Mouse (Mus musculus) heart, embryonic 11.5 days (tissue): ENCODE data around the gene Tecta. TPM values are rescaled to one million over a fixed set of nuclear protein-coding genes. Genes with fewer than 3 reads are reported as not detected.

Experiments used
- ATAC-seq: fragments of 200-750 bp; cut with Nextera tagmentation; replicated peaks from 2 replicates; pipeline ENCODE4 v1.8.0; 2017; ENCODE audit warnings: moderate library complexity; ENCODE audit not compliant: insufficient number of reproducible peaks, low FRiP score, low TSS enrichment
- H3K27ac ChIP-seq: fragments of 300-500 bp; sonication (generic); 2 replicates; pipeline ENCODE4 v1.5.1; 2014; ENCODE audit warnings: mild to moderate bottlenecking, low read depth, low read length
- H3K27me3 ChIP-seq: fragments of 300-500 bp; sonication (generic); 2 replicates; pipeline ENCODE4 v1.6.1; 2014; ENCODE audit warnings: mild to moderate bottlenecking, low read length, mixed read lengths; ENCODE audit not compliant: control insufficient read depth, insufficient read depth
- H3K36me3 ChIP-seq: fragments of 300-500 bp; sonication (generic); 2 replicates; pipeline ENCODE4 v1.6.1; 2014; ENCODE audit warnings: mild to moderate bottlenecking, low read length, moderate library complexity, mixed read lengths; ENCODE audit not compliant: control insufficient read depth, insufficient read depth
- H3K4me1 ChIP-seq: fragments of 300-500 bp; sonication (generic); 2 replicates; pipeline ENCODE4 v1.6.1; 2014; ENCODE audit warnings: low read length; ENCODE audit not compliant: control insufficient read depth, insufficient read depth
- H3K4me2 ChIP-seq: fragments of 300-500 bp; sonication (generic); 2 replicates; pipeline ENCODE4 v1.6.1; 2014; ENCODE audit warnings: mild to moderate bottlenecking, moderate library complexity
- H3K4me3 ChIP-seq: fragments of 300-500 bp; sonication (generic); 2 replicates; pipeline ENCODE4 v1.5.1; 2014; ENCODE audit warnings: low read depth, low read length
- H3K9ac ChIP-seq: fragments of 300-500 bp; sonication (generic); 2 replicates; pipeline ENCODE4 v1.6.1; 2014; ENCODE audit warnings: mild to moderate bottlenecking, low read depth, low read length, moderate library complexity
- H3K9me3 ChIP-seq: fragments of 300-500 bp; sonication (generic); replicated peaks from 2 replicates; pipeline ENCODE4 v1.6.1; 2016; ENCODE audit warnings: low read length; ENCODE audit not compliant: control insufficient read depth
- WGBS: fragments of 180-500 bp; shearing (Covaris S2); extraction: QIAGEN DNeasy Blood & Tissue Kit; methylation state at CpG from one replicate; pipeline ENCODE4 v1.1.7; 2014; ENCODE audit not compliant: insufficient replicate concordance; 5-methylcytosine and 5-hydroxymethylcytosine counted together
- polyA plus RNA-seq: library from polyadenylated mRNA; unstranded; fragments of >200 nt; fragmentation: Nextera tagmentation; extraction: Ambion mirVana; gene quantifications from 2 replicates; pipeline ENCODE4 v1.2.1, GENCODE M21; 2014

Gene Tecta
- polyA plus RNA-seq, 1 experiment from 2014 or later, result 0.07 TPM

- Histone ChIP-seq H3K27me3 (no peaks in the 10 kb centered on the region), H3K27ac (no peak overlapping the region), H3K4me2 (no peak overlapping the region), H3K9ac (no peak overlapping the region), H3K36me3 (no peaks in the 10 kb centered on the region), H3K4me1 (no peaks in the 10 kb centered on the region), H3K9me3 (no peaks in the 10 kb centered on the region), H3K4me3 (no peak overlapping the region)
- ATAC-seq, result no peak
- WGBS, result 61% methylated on average over 4 of the region's 4 CpGs
Observed at GRCm38 (mm10) chr9:42339151-42339550, 60.6 kb downstream of the Tecta start.

DNA sequence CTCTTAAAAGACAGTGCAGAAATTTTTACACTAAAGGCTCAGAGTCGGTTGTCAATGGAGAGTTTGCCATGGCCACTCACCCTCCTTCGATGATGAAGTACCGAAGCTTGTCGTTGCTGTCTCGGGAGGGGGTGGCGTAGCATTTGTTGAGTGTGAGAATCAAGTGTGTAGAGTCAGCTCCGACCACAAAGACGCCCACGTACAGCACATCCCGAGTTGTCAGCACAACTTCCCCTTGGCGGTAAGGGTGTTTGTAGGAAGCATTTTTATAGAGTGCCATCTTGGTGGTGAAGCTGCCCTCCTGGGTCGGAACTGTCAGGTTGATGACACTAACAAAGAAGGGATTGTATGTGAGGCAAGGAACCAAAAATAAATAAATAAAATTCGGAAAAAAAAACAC, 62.7 kb downstream of the Tecta start:
- no peak overlapping the region for H3K9ac ChIP-seq
- WGBS, result 74% methylated on average over 13 of the region's 13 CpGs
- ATAC-seq, result no peak

DNA sequence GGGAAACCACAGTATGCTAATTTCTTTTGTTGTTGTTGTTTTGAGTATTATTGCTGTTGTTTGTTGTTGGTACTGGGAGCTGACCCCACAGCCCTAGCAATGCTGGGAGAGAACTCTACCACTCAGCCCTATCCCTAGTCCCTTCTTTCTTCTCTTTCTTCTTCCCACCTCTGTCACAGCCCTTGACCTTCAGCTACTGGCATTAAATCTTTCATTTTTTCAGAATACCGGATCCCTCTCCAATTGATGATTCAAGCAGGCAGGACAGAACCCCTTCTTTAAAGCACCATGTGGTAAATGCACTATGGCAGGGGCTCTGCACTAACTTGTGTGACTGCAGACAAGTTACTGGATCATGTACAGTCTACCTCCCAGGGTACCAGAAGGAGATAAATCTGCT, 63.2 kb downstream of the Tecta start:
- WGBS, result 91% methylated on average over 1 of the region's 1 CpGs

More for the DNA sequence above, 62.7 kb downstream of the Tecta start:
- no peak overlapping the region for H3K27ac ChIP-seq
- no peaks in the 10 kb centered on the region for H3K9me3 ChIP-seq
- H3K4me1 ChIP-seq, result no peaks in the 10 kb centered on the region
- no peak overlapping the region for H3K4me3 ChIP-seq
- no peaks in the 10 kb centered on the region for H3K36me3 ChIP-seq
- H3K27me3 ChIP-seq, result no peaks in the 10 kb centered on the region
- no peak overlapping the region for H3K4me2 ChIP-seq

GRCm38 (mm10) chr9:42334885-42335284, 64.8 kb downstream of the Tecta start:
- H3K9ac ChIP-seq, result no peak overlapping the region
- H3K27ac ChIP-seq, result no peak overlapping the region
- no peak overlapping the region for H3K4me2 ChIP-seq
- no peaks in the 10 kb centered on the region for H3K27me3 ChIP-seq
- ATAC-seq, result no peak
- H3K4me3 ChIP-seq, result no peak overlapping the region
- 70% methylated on average over 3 of the region's 3 CpGs for WGBS
- H3K4me1 ChIP-seq, result no peaks in the 10 kb centered on the region
- no peaks in the 10 kb centered on the region for H3K36me3 ChIP-seq
- H3K9me3 ChIP-seq, result no peaks in the 10 kb centered on the region

More for the DNA sequence above, 63.2 kb downstream of the Tecta start:
- no peaks in the 10 kb centered on the region for H3K36me3 ChIP-seq
- no peaks in the 10 kb centered on the region for H3K4me1 ChIP-seq
- H3K4me3 ChIP-seq, result no peak overlapping the region
- H3K27me3 ChIP-seq, result no peaks in the 10 kb centered on the region
- H3K27ac ChIP-seq, result no peak overlapping the region
- H3K4me2 ChIP-seq, result no peak overlapping the region
- H3K9ac ChIP-seq, result no peak overlapping the region
- no peaks in the 10 kb centered on the region for H3K9me3 ChIP-seq
- no peak for ATAC-seq

DNA sequence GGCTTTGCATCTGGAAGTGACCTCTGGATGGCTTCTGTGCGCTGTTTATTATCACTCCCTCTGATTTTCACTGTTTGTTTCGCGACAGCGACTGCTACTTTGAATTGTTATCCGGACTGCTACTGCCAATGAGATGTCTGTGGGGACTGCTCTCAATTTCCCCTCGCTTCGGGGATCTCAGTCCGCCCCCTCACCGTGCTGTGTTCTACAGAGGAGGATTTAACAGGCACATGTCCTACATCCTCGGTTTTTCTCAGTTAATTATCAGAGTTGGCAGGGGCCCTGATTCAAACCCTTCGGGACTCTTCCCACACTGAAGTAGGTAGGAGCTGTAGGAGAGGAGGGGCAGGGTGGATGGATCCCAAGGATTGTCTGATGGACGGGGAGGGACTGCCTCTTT, 67.0 kb downstream of the Tecta start:
- no peaks in the 10 kb centered on the region for H3K27me3 ChIP-seq
- 39% methylated on average over 12 of the region's 12 CpGs for WGBS
- no peaks in the 10 kb centered on the region for H3K4me1 ChIP-seq
- no peak for ATAC-seq
- H3K27ac ChIP-seq, result no peak overlapping the region
- H3K9ac ChIP-seq, result no peak overlapping the region
- H3K4me3 ChIP-seq, result no peak overlapping the region
- no peaks in the 10 kb centered on the region for H3K36me3 ChIP-seq
- H3K4me2 ChIP-seq, result no peak overlapping the region
- no peaks in the 10 kb centered on the region for H3K9me3 ChIP-seq

DNA sequence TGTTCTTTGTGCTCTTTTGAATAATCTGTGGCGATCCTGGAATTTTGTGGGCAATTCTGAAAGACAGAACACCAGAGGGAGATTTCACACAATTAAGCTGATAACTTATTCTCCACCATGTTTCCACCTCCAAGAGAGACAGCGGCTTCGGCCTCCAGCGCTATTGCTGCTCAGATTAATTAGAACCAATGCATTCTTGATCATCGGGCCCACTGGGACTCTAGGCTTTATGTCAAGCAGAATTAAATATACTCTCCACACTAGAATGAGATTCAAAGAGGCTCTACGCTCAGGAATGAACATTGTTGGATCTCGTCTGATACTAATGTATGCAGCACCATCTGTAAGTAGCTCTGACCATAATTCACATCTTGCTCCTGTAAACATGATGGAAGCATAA, 68.4 kb downstream of the Tecta start:
- Histone ChIP-seq H3K27ac (no peak overlapping the region), H3K27me3 (peaks cover 4% of the 10 kb centered on the region; the same call in 1 of the 2 replicates), H3K4me2 (no peak overlapping the region), H3K4me1 (no peaks in the 10 kb centered on the region), H3K36me3 (no peaks in the 10 kb centered on the region), H3K9ac (no peak overlapping the region), H3K9me3 (no peaks in the 10 kb centered on the region), H3K4me3 (no peak overlapping the region)
- ATAC-seq, result no peak
- WGBS, result 86% methylated on average over 7 of the region's 7 CpGs

GRCm38 (mm10) chr9:42329753-42330152, 70.0 kb downstream of the Tecta start:
- H3K4me3 ChIP-seq, result no peak overlapping the region
- H3K9me3 ChIP-seq, result no peaks in the 10 kb centered on the region
- H3K27ac ChIP-seq, result no peak overlapping the region
- WGBS, result 67% methylated on average over 9 of the region's 9 CpGs
- H3K9ac ChIP-seq, result no peak overlapping the region
- no peaks in the 10 kb centered on the region for H3K36me3 ChIP-seq
- no peaks in the 10 kb centered on the region for H3K4me1 ChIP-seq
- no peak for ATAC-seq
- H3K27me3 ChIP-seq, result peaks cover 9% of the 10 kb centered on the region
- no peak overlapping the region for H3K4me2 ChIP-seq

DNA sequence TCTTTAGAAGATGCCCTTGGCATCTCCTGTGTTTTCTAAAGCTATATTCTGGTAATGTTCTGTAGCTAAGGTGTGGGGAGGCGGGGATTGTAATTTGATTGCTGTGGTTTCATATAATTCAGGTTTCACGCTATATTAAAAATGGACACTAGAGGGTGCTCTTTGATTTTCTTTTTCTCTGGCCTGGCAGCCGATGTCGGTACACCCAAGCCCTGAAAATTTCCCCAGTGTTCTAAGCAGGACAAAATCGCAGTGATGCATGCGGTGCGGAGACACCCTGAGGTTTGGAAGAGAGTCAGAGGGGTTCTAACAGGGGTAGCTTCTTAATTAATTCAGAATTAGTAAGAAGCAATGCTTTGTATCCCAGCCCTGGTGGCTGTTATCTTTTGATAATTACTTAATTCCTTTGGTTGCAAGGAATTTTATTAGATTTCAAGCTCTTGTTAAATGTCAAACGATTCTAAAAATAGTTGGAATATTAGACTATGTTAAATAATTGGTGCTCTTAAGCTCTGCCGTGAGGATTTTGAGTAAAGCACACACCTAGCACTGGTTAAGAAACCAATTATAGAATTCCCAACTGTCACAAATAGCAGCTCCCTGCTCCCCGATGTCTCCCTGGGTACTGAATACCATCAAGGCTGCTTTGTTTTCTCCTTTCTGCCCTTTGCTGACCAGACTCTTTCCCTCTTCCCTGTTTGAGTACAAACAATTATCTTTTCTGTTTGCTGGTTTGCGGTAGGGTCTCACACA, 72.9 kb downstream of the Tecta start:
- Histone ChIP-seq H3K27me3 (peaks cover 13% of the 10 kb centered on the region), H3K4me1 (no peaks in the 10 kb centered on the region), H3K9ac (no peak overlapping the region), H3K9me3 (no peaks in the 10 kb centered on the region), H3K27ac (no peak overlapping the region), H3K4me3 (no peak overlapping the region), H3K4me2 (no peak overlapping the region), H3K36me3 (no peaks in the 10 kb centered on the region)
- no peak for ATAC-seq
- WGBS, result 31% methylated on average over 11 of the region's 11 CpGs
